Comparison of ENCODE assay signal across 8 mouse cellular contexts in genomic region chr7:105743926-105744590, GRCm38 (mm10). TPM values are rescaled to one million over a fixed set of nuclear protein-coding genes. Genes with fewer than 3 reads are reported as not detected.
A peak's percentile ranks its signal among the peaks of the same experiment; 100 is the strongest.
DNase-seq lines count a peak whose midpoint lies in the region; ATAC-seq and TF ChIP-seq lines count a peak whose summit lies in the region.

Taf10 (minus strand) TSS chr7:105744361.

- peak; percentile 95 for DNase-seq in ES-CJ7 (ENCODE audit: low read depth, low spot score)
- DNase-seq in c-Kit-positive CD71-positive TER-119-positive erythroid progenitor cells, embryonic 14.5 days (ENCODE audit: low spot score) = peak; percentile 87
- peak; percentile 94 for DNase-seq in heart, postnatal 0 days (ENCODE audit: low spot score)
- DNase-seq in kidney, postnatal 4 days = peak; percentile 91 to 94
- DNase-seq in liver, postnatal 0 days = peak; percentile 92
- peak; percentile 82 for DNase-seq in telencephalon, adult 2 months (ENCODE audit: low read depth, low spot score)

- no peaks in the 10 kb centered on the region for H3K27me3 ChIP-seq in forebrain, embryonic 13.5 days
- H3K27me3 ChIP-seq in heart, postnatal 0 days (ENCODE audit: control insufficient read depth, insufficient read depth, low read length) = no peaks in the 10 kb centered on the region
- H3K27me3 ChIP-seq in liver, postnatal 0 days (ENCODE audit: insufficient read depth, low read length) = no peaks in the 10 kb centered on the region
- H3K27me3 ChIP-seq in neural tube, embryonic 13.5 days = no peaks in the 10 kb centered on the region

- H3K9ac ChIP-seq in forebrain, embryonic 13.5 days = peak within 1 kb of the TSS; percentile 92
- peak within 1 kb of the TSS; percentile 83 for H3K9ac ChIP-seq in heart, postnatal 0 days (replicated peaks; ENCODE audit: low read depth, low read length)
- H3K9ac ChIP-seq in liver, postnatal 0 days (replicated peaks) = peak within 1 kb of the TSS; percentile 98
- H3K9ac ChIP-seq in neural tube, embryonic 13.5 days = peak within 1 kb of the TSS; percentile 95

- ATAC-seq in forebrain, embryonic 13.5 days = peak; percentile 99
- ATAC-seq in heart, postnatal 0 days (ENCODE audit: insufficient read depth, low read depth) = peak; percentile 98
- peak; percentile 99 for ATAC-seq in liver, postnatal 0 days
- peak; percentile 96 for ATAC-seq in neural tube, embryonic 13.5 days (ENCODE audit: low read depth)

- peak within 1 kb of the TSS; percentile 79 for H3K27ac ChIP-seq in forebrain, embryonic 13.5 days
- peak within 1 kb of the TSS; percentile 73 for H3K27ac ChIP-seq in heart, postnatal 0 days (ENCODE audit: low read depth)
- H3K27ac ChIP-seq in liver, postnatal 0 days (ENCODE audit: low read depth) = peak within 1 kb of the TSS; percentile 90
- H3K27ac ChIP-seq in neural tube, embryonic 13.5 days (replicated peaks) = peak within 1 kb of the TSS; percentile 88

- H3K9me3 ChIP-seq in forebrain, embryonic 13.5 days (replicated peaks) = no peaks in the 10 kb centered on the region
- no peaks in the 10 kb centered on the region for H3K9me3 ChIP-seq in heart, postnatal 0 days (replicated peaks; ENCODE audit: control insufficient read depth, low read length)
- no peaks in the 10 kb centered on the region for H3K9me3 ChIP-seq in liver, postnatal 0 days (ENCODE audit: low read length)
- no peaks in the 10 kb centered on the region for H3K9me3 ChIP-seq in neural tube, embryonic 13.5 days

- H3K4me3 ChIP-seq in forebrain, embryonic 13.5 days = peak within 1 kb of the TSS; percentile 98
- H3K4me3 ChIP-seq in heart, postnatal 0 days (ENCODE audit: low read depth, low read length) = peak within 1 kb of the TSS; percentile 80
- H3K4me3 ChIP-seq in liver, postnatal 0 days (ENCODE audit: low read depth, low read length) = peak within 1 kb of the TSS; percentile 98
- H3K4me3 ChIP-seq in neural tube, embryonic 13.5 days = peak within 1 kb of the TSS; percentile 84

- H3K36me3 ChIP-seq in forebrain, embryonic 13.5 days (ENCODE audit: poor library complexity, severe bottlenecking) = peaks cover 65% of the 10 kb centered on the region
- H3K36me3 ChIP-seq in heart, postnatal 0 days (replicated peaks; ENCODE audit: control insufficient read depth, insufficient read depth, low read length) = peaks cover 57% of the 10 kb centered on the region
- peaks cover 44% of the 10 kb centered on the region for H3K36me3 ChIP-seq in liver, postnatal 0 days (replicated peaks; ENCODE audit: insufficient read depth, low read length)
- H3K36me3 ChIP-seq in neural tube, embryonic 13.5 days = peaks cover 65% of the 10 kb centered on the region

- H3K4me1 ChIP-seq in forebrain, embryonic 13.5 days = peaks cover 11% of the 10 kb centered on the region
- peaks cover 9% of the 10 kb centered on the region for H3K4me1 ChIP-seq in heart, postnatal 0 days (ENCODE audit: control insufficient read depth, insufficient read depth)
- peaks cover 12% of the 10 kb centered on the region for H3K4me1 ChIP-seq in liver, postnatal 0 days (ENCODE audit: insufficient read depth)
- H3K4me1 ChIP-seq in neural tube, embryonic 13.5 days (replicated peaks) = peaks cover 17% of the 10 kb centered on the region

- WGBS in forebrain, embryonic 13.5 days = under 1% methylated on average over 60 of the region's 67 CpGs
- under 1% methylated on average over 64 of the region's 67 CpGs for WGBS in heart, postnatal 0 days
- WGBS in liver, postnatal 0 days (ENCODE audit: insufficient replicate concordance) = under 1% methylated on average over 57 of the region's 67 CpGs
- under 1% methylated on average over 66 of the region's 67 CpGs for WGBS in neural tube, embryonic 13.5 days

- peak within 1 kb of the TSS; percentile 91 for H3K4me2 ChIP-seq in forebrain, embryonic 13.5 days
- H3K4me2 ChIP-seq in heart, postnatal 0 days (ENCODE audit: low read depth, low read length) = peak within 1 kb of the TSS; percentile 70
- H3K4me2 ChIP-seq in liver, postnatal 0 days (ENCODE audit: low read depth, low read length) = peak within 1 kb of the TSS; percentile 97
- peak within 1 kb of the TSS; percentile 92 for H3K4me2 ChIP-seq in neural tube, embryonic 13.5 days

- no peak for TF ChIP-seq EP300 in heart, postnatal 0 days (IDR thresholded peaks at IDR 0.05; ENCODE audit: low read depth)
- TF ChIP-seq EP300 in liver, postnatal 0 days (IDR thresholded peaks at IDR 0.05; ENCODE audit: low read depth) = peak; percentile 36; the same call in 1 of the 2 replicates

- peak; percentile 39 for TF ChIP-seq CTCF in heart, postnatal 0 days (IDR thresholded peaks at IDR 0.05; ENCODE audit: low read depth)
- peak; percentile 70 for TF ChIP-seq CTCF in liver, postnatal 0 days (IDR thresholded peaks at IDR 0.05; ENCODE audit: low read depth)

RNA-seq across cellular contexts. Expression of gene Taf10, which starts in this region (rescaled TPM):
- polyA plus RNA-seq in forebrain, embryonic 13.5 days (2015; fragmentation: Nextera tagmentation; extraction: Ambion mirVana) = 137 and 141 TPM in 2 replicates
- 108 and 159 TPM in 2 replicates for total RNA-seq in heart, postnatal 0 days (2014; rRNA removed; ENCODE audit: low replicate concordance)
- polyA plus RNA-seq in heart, postnatal 0 days (2015; fragmentation: Nextera tagmentation; extraction: Ambion mirVana) = 80.1 and 88.4 TPM in 2 replicates
- 104 and 110 TPM in 2 replicates for polyA plus RNA-seq in liver, postnatal 0 days (2015; fragmentation: Nextera tagmentation; extraction: Ambion mirVana)
- polyA plus RNA-seq in neural tube, embryonic 13.5 days (2015; fragmentation: Nextera tagmentation; extraction: Ambion mirVana) = 121 TPM in 2 replicates

Comparison
In these comparisons a context has a peak if more than half of its experiments do, and no peak if none do; other contexts are left out.
1. Peak in every context shown above with its lines: DNase-seq, ATAC-seq, H3K4me3 ChIP-seq and H3K27ac ChIP-seq.